Mouse (Mus musculus) natural killer cell, adult 2 months (primary cell): Measurements from ENCODE around the gene Psmc3.

Source experiments
- DNase-seq, 2 experiments: peaks; one replicate each; pipeline ENCODE4 v3.0.0; 2022; ENCODE audit warnings: low spot score in 2 of 2

Psmc3 gene

DNA sequence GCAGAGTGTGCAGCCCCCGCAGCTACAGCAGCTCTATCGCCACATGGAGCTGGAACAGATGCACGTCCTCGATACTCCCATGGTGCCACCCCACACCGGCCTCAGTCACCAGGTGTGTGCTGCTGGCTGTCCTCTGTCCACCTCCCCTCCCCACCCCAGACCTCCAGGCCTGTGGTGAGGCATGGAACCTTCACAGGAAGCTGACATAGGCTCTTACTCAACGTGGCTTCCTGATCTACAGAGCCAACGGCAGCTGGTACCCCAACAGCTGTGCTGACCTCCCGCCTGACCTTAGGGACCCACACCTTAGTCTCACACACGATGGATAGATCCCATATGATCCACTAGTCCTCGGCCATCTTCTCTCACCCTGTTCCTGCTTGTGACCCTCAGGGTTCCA, 59.5 kb downstream of the Psmc3 start:
- no peak for DNase-seq

DNA sequence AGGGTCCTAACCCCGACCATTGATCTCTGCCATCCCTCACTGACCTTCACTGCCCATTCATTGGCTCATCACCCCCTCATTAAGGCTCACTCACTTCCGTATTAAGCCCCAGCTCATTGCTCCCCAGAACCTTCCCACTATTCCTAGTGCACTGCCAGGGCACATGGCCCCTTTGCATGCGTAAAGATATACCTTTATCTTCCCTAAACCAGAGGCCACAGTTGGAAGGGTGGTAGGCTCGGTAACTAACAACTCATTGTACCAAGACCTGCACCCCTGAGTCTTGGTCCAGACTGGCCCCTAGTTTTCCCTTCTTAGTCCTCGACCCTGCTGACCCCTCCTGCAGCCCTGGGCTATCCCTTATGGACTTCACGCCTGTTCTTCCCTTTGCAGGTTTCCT, 60.0 kb downstream of the Psmc3 start:
- no peak for DNase-seq

DNA sequence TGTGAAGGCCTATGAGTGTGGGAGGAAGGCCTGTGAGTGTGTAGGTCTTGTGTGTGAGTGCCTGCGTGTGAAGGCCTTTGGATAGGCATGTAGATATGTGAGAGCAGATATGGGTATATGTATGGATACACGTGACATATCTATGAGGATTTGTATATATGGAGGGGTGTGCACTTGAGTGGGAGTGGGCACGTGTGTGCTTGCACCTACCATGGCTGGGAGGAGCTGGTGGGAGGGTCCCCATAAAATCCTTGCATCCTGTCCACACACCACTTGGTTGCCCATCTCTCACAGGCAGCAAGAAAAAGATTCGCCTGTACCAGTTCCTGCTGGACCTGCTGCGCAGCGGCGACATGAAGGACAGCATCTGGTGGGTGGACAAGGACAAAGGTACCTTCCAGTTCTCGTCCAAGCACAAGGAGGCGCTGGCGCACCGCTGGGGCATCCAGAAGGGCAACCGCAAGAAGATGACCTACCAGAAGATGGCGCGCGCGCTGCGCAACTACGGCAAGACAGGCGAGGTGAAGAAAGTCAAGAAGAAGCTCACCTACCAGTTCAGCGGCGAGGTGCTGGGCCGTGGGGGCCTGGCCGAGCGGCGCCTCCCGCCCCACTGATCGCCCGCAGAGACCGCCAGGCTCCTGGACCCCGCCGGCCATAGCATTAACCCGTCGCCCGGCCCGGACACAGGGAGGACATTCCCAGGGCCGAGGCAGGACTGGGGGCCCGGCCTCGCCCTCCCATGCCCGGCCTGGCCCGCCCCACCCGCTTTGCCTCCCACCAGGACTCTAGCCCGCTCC, 61.2 kb downstream of the Psmc3 start:
- DNase-seq, result peak in 1 of 2 experiments; percentile 30

DNA sequence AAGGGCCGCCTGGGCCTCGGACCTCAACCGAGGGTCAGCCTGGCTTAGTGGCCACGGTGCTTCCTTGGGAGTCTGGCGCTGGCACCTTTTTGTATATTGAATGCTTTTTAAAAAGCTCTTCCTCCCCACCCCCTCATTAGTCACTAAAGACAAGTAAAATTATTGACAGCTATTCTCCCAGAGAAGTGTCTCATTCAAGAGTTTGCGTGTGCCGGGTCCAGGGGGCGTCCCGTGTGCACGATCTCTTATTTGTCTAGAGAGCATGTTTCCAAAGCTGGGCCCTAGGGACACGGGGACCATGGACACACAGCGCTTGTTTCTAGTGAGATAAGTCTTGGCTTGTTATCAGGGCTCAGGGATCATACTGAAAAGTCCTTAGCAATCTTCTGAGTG, 61.8 kb downstream of the Psmc3 start:
- no peak for DNase-seq
